Mouse (Mus musculus) CH12.LX (cell line): ENCODE data around the gene Ncoa3. TPM values are rescaled to one million over a fixed set of nuclear protein-coding genes. Genes with fewer than 3 reads are reported as not detected.

ENCODE experiments used
- DNase-seq: peaks from one replicate; pipeline ENCODE4 v3.0.0-alpha.2; 2013; ENCODE audit errors: extremely low read depth
- H3K27ac ChIP-seq: 2 replicates; pipeline ENCODE4 v1.5.1; 2012; ENCODE audit warnings: low read depth, mild to moderate bottlenecking, control low read depth, moderate library complexity; ENCODE audit not compliant: insufficient read depth
- H3K27me3 ChIP-seq: replicated peaks from 2 replicates; pipeline ENCODE3; 2012; ENCODE audit warnings: inconsistent platforms
- H3K36me3 ChIP-seq, 2 experiments: replicated peaks in 1 of 2; 2 replicates each; pipeline versions ENCODE3 to v1.6.1; 2012; ENCODE audit warnings: inconsistent platforms in 1 of 2, low read length in 1 of 2, mild to moderate bottlenecking in 1 of 2, mixed read lengths in 1 of 2, moderate library complexity in 1 of 2; ENCODE audit not compliant: control insufficient read depth in 1 of 2, insufficient read depth in 1 of 2
- H3K4me1 ChIP-seq, 2 experiments: 2 replicates each; pipeline ENCODE4 v1.6.1; 2012; ENCODE audit warnings: inconsistent platforms in 1 of 2, moderate library complexity in 1 of 2; ENCODE audit not compliant: insufficient read depth in 2 of 2, control insufficient read depth in 1 of 2
- H3K4me2 ChIP-seq: 2 replicates; pipeline ENCODE4 v1.6.1; 2012; ENCODE audit warnings: low read depth, mild to moderate bottlenecking, control low read depth; ENCODE audit not compliant: poor library complexity, insufficient read depth, severe bottlenecking
- H3K4me3 ChIP-seq, 3 experiments: fragments of 150-350 bp in 1 of 3; sonication (generic) in 1 of 3; replicated peaks in 1 of 3; 2 replicates each; pipeline versions ENCODE3 to v1.5.1; 2011 to 2012; ENCODE audit warnings: low read depth in 2 of 3, low read length in 2 of 3, mild to moderate bottlenecking in 2 of 3, moderate library complexity in 2 of 3, control low read depth in 1 of 3, improper control_type of control experiment in 1 of 3, inconsistent platforms in 1 of 3, mixed read lengths in 1 of 3; ENCODE audit not compliant: poor library complexity in 1 of 3
- H3K79me2 ChIP-seq: replicated peaks from 2 replicates; pipeline ENCODE4 v1.6.1; 2012; ENCODE audit warnings: mild to moderate bottlenecking, moderate library complexity; ENCODE audit not compliant: control insufficient read depth, poor library complexity, insufficient read depth, severe bottlenecking; ENCODE audit errors: extremely low read depth
- H3K9ac ChIP-seq: 2 replicates; pipeline ENCODE4 v1.6.1; 2012; ENCODE audit warnings: low read depth, mild to moderate bottlenecking, control low read depth, moderate library complexity; ENCODE audit not compliant: insufficient read depth
- H3K9me3 ChIP-seq: replicated peaks from 2 replicates; pipeline ENCODE3; 2012; ENCODE audit warnings: low read length, inconsistent platforms, mixed read lengths
- BHLHE40 ChIP-seq: IDR thresholded peaks from 2 replicates; pipeline ENCODE4 v1.6.1; 2011; ENCODE audit warnings: mild to moderate bottlenecking, low read depth, low read length, improper control_type of control experiment
- CTCF ChIP-seq, 2 experiments: IDR thresholded peaks in 1 of 2; conservative IDR thresholded peaks in 1 of 2; 2 replicates each; pipeline ENCODE4 v1.5.1; 2011 to 2012; ENCODE audit warnings: low read depth in 2 of 2, low read length in 2 of 2, improper control_type of control experiment in 1 of 2, inconsistent platforms in 1 of 2, mild to moderate bottlenecking in 1 of 2, moderate library complexity in 1 of 2
- E2F4 ChIP-seq: IDR thresholded peaks from 2 replicates; pipeline ENCODE4 v1.6.1; 2011; ENCODE audit warnings: low read depth, low read length, improper control_type of control experiment; ENCODE audit not compliant: insufficient replicate concordance
- EP300 ChIP-seq: IDR thresholded peaks from 2 replicates; pipeline ENCODE4 v1.6.1; 2011; ENCODE audit warnings: low read length, improper control_type of control experiment
- IRF4 ChIP-seq: IDR thresholded peaks from 2 replicates; pipeline ENCODE4 v1.6.1; 2014; ENCODE audit warnings: low read depth, mild to moderate bottlenecking, inconsistent platforms, low read length, improper control_type of control experiment
- JUND ChIP-seq: conservative IDR thresholded peaks from 2 replicates; pipeline ENCODE4 v1.6.1; 2011; ENCODE audit warnings: low read depth, low read length, improper control_type of control experiment
- KAT2A ChIP-seq: IDR thresholded peaks from 2 replicates; pipeline ENCODE4 v1.6.1; 2012; ENCODE audit warnings: low read length, improper control_type of control experiment, inconsistent platforms; ENCODE audit not compliant: insufficient replicate concordance
- MAFK ChIP-seq: IDR thresholded peaks from 2 replicates; pipeline ENCODE4 v1.6.1; 2011; ENCODE audit warnings: low read length, improper control_type of control experiment; ENCODE audit not compliant: insufficient replicate concordance
- MAX ChIP-seq: IDR thresholded peaks from 2 replicates; pipeline ENCODE4 v1.6.1; 2011; ENCODE audit warnings: low read length, improper control_type of control experiment
- MAZ ChIP-seq: IDR thresholded peaks from 2 replicates; pipeline ENCODE4 v1.6.1; 2012; ENCODE audit warnings: low read depth, mild to moderate bottlenecking, inconsistent platforms, low read length, improper control_type of control experiment, moderate library complexity
- MEF2A ChIP-seq: IDR thresholded peaks from 2 replicates; pipeline ENCODE4 v1.6.1; 2014; ENCODE audit warnings: low read depth, mild to moderate bottlenecking, inconsistent platforms, low read length, improper control_type of control experiment, borderline replicate concordance
- MXI1 ChIP-seq: IDR thresholded peaks from 2 replicates; pipeline ENCODE4 v1.6.1; 2011; ENCODE audit warnings: mild to moderate bottlenecking, low read depth, low read length, improper control_type of control experiment
- MYC ChIP-seq: IDR thresholded peaks from 2 replicates; pipeline ENCODE4 v1.6.1; 2011; ENCODE audit warnings: low read depth, mild to moderate bottlenecking, improper control_type of control experiment, low read length
- NELFE ChIP-seq: IDR thresholded peaks from 2 replicates; pipeline ENCODE4 v1.6.1; 2011; ENCODE audit warnings: low read depth, low read length, improper control_type of control experiment
- PAX5 ChIP-seq: IDR thresholded peaks from 2 replicates; pipeline ENCODE4 v1.6.1; 2012; ENCODE audit warnings: low read length, inconsistent platforms, mixed read lengths
- POLR2A ChIP-seq: IDR thresholded peaks from 2 replicates; pipeline ENCODE4 v1.6.1; 2011; ENCODE audit warnings: low read depth, mild to moderate bottlenecking, improper control_type of control experiment, low read length
- RAD21 ChIP-seq: IDR thresholded peaks from 2 replicates; pipeline ENCODE4 v1.6.1; 2011; ENCODE audit warnings: low read depth, mild to moderate bottlenecking, low read length, improper control_type of control experiment, moderate library complexity
- RCOR1 ChIP-seq: conservative IDR thresholded peaks from 2 replicates; pipeline ENCODE4 v1.6.1; 2012; ENCODE audit warnings: low read depth, mild to moderate bottlenecking, inconsistent platforms, low read length, improper control_type of control experiment
- SIN3A ChIP-seq: IDR thresholded peaks from 2 replicates; pipeline ENCODE4 v1.6.1; 2012; ENCODE audit warnings: low read length, improper control_type of control experiment, inconsistent platforms
- SMC3 ChIP-seq: IDR thresholded peaks from 2 replicates; pipeline ENCODE4 v1.6.1; 2011; ENCODE audit warnings: low read depth, low read length, improper control_type of control experiment
- TBP ChIP-seq: conservative IDR thresholded peaks from 2 replicates; pipeline ENCODE4 v1.6.1; 2011; ENCODE audit warnings: low read depth, low read length, improper control_type of control experiment
- USF2 ChIP-seq: conservative IDR thresholded peaks from 2 replicates; pipeline ENCODE4 v1.6.1; 2011; ENCODE audit warnings: low read depth, low read length, improper control_type of control experiment
- ZMIZ1 ChIP-seq: IDR thresholded peaks from 2 replicates; pipeline ENCODE4 v1.6.1; 2012; ENCODE audit warnings: low read depth, mild to moderate bottlenecking, inconsistent platforms, low read length, improper control_type of control experiment
- ZNF384 ChIP-seq: IDR thresholded peaks from 2 replicates; pipeline ENCODE4 v1.6.1; 2012; ENCODE audit warnings: low read depth, low read length, improper control_type of control experiment, inconsistent platforms
- dilution Hi-C: fragments of 300-500 bp; cut with MboI; formaldehyde crosslinking; loops from 2 replicates; pipeline ENCODE4 v1.14.3; 2020; ENCODE audit warnings: low sequenced_read_pairs; ENCODE audit not compliant: extremely low pct_unique_long_range_greater_than_20kb, extremely low pct_ligation_motif_present
- in situ Hi-C: fragments of 300-500 bp; cut with MboI; formaldehyde crosslinking; loops from 3 replicates; pipeline ENCODE4 v1.14.3; 2019; ENCODE audit warnings: low sequenced_read_pairs, low pct_ligation_motif_present, low pct_unique_long_range_greater_than_20kb, mixed read lengths
- polyA plus RNA-seq: library from polyadenylated mRNA; unstranded; fragments of >175 nt; gene quantifications from 2 replicates; pipeline ENCODE4 v1.2.1, GENCODE M21; 2012; ENCODE audit warnings: low read depth; ENCODE audit not compliant: insufficient read length
- total RNA-seq, 2 experiments: library from RNA; depleted of rRNA; stranded (reverse); fragments of 300-350 nt in 1 of 2; fragments of >200 nt in 1 of 2; gene quantifications; 2 replicates each; pipeline ENCODE4 v1.2.3; 2012 to 2014

The Ncoa3 gene
- total and polyA plus RNA-seq, 3 experiments, result 13.4 to 21.9 (median 17.1) TPM

- H3K9me3 ChIP-seq, result no peaks in the 10 kb centered on the region
- H3K27me3 ChIP-seq, result no peaks in the 10 kb centered on the region
- H3K36me3 ChIP-seq, result peaks cover 29 to 39% of the 10 kb centered on the region in 2 experiments
- H3K79me2 ChIP-seq, result peaks cover 9% of the 10 kb centered on the region
- H3K27ac ChIP-seq, result peak overlapping the region; percentile 55; the same call in 1 of the 2 replicates
- H3K4me1 ChIP-seq, result peaks cover 5 to 24% of the 10 kb centered on the region in 2 experiments
- no peak overlapping the region for H3K9ac ChIP-seq
- dilution Hi-C loops (no loop called here), in situ Hi-C loops (loop anchor here (25.0 kb wide), 1 partner anchor 258 kb away; no protein-coding TSS in a partner anchor)
- H3K4me3 ChIP-seq, result no peak overlapping the region
- peak; percentile 40 for DNase-seq
- TF ChIP-seq MAX, result no peak
- no peak for TF ChIP-seq USF2
- no peak for TF ChIP-seq SMC3
- TF ChIP-seq POLR2A, result no peak
- no peak for TF ChIP-seq MAFK
- no peak for TF ChIP-seq JUND
- no peak for TF ChIP-seq TBP
- TF ChIP-seq BHLHE40, result no peak
- no peak for TF ChIP-seq SIN3A
- TF ChIP-seq MEF2A, result no peak
- no peak for TF ChIP-seq RCOR1
- TF ChIP-seq E2F4, result no peak
- TF ChIP-seq IRF4, result no peak
- no peak for TF ChIP-seq KAT2A
- TF ChIP-seq RAD21, result no peak
- TF ChIP-seq MYC, result no peak
- TF ChIP-seq ZNF384, result no peak
- no peak for TF ChIP-seq ZMIZ1
- no peak for TF ChIP-seq MAZ
- no peak overlapping the region for H3K4me2 ChIP-seq
Observed at GRCm38 (mm10) chr2:166045006-166045405, 52.6 kb downstream of the Ncoa3 start.

GRCm38 (mm10) chr2:166045549-166046501 is 53.4 kb downstream of the Ncoa3 start:
- peak; percentile 40 for DNase-seq
- in situ Hi-C loops (loop anchor here (25.0 kb wide), 1 partner anchor 259 kb away; no protein-coding TSS in a partner anchor), dilution Hi-C loops (no loop called here)
- Histone ChIP-seq H3K4me1 (peaks cover 5 to 24% of the 10 kb centered on the region in 2 experiments), H3K9ac (no peak overlapping the region), H3K9me3 (no peaks in the 10 kb centered on the region), H3K36me3 (peaks cover 33 to 47% of the 10 kb centered on the region in 2 experiments), H3K4me3 (no peak overlapping the region), H3K79me2 (peaks cover 8% of the 10 kb centered on the region), H3K4me2 (peak overlapping the region; percentile 29; the same call in 1 of the 2 replicates), H3K27me3 (no peaks in the 10 kb centered on the region), H3K27ac (peak overlapping the region; percentile 20; the same call in 1 of the 2 replicates)
- TF ChIP-seq CTCF (conservative IDR thresholded peaks at IDR 0.05 in 1 of 2, IDR thresholded peaks at IDR 0.05 in 1 of 2; ENCODE audit: low read depth in 2 of 2, low read length in 2 of 2) (peak; percentile 76 to 89), PAX5 (no peak), SMC3 (peak; percentile 79), RAD21 (peak; percentile 86), E2F4 (no peak), EP300 (no peak), NELFE (no peak), MXI1 (no peak), BHLHE40 (no peak), JUND (no peak)
